Mouse (Mus musculus) intestine, embryonic 16.5 days (tissue): Measurements from ENCODE around the gene AC140267.1. TPM values are rescaled to one million over a fixed set of nuclear protein-coding genes. Genes with fewer than 3 reads are reported as not detected.
A peak's percentile ranks its signal among the peaks of the same experiment; 100 is the strongest.

Experiments used
- ATAC-seq: fragments of 200-750 bp; cut with Nextera tagmentation; 2 replicates; pipeline ENCODE4 v1.8.0; 2017; ENCODE audit warnings: moderate TSS enrichment, moderate library complexity
- H3K27ac ChIP-seq: fragments of 300-500 bp; sonication (generic); 2 replicates; pipeline ENCODE4 v1.5.1; 2014; ENCODE audit warnings: mild to moderate bottlenecking, low read length
- H3K27me3 ChIP-seq: fragments of 300-500 bp; sonication (generic); replicated peaks from 2 replicates; pipeline ENCODE4 v1.6.1; 2014; ENCODE audit warnings: low read length, control low read depth, mixed read lengths; ENCODE audit not compliant: control insufficient read depth, insufficient read depth
- H3K36me3 ChIP-seq: fragments of 300-500 bp; sonication (generic); 2 replicates; pipeline ENCODE4 v1.6.1; 2014; ENCODE audit warnings: low read length, control low read depth; ENCODE audit not compliant: control insufficient read depth, insufficient read depth
- H3K4me1 ChIP-seq: fragments of 300-500 bp; sonication (generic); 2 replicates; pipeline ENCODE4 v1.6.1; 2014; ENCODE audit warnings: low read length, control low read depth, mixed read lengths; ENCODE audit not compliant: control insufficient read depth, insufficient read depth
- H3K4me2 ChIP-seq: fragments of 300-500 bp; sonication (generic); 2 replicates; pipeline ENCODE4 v1.6.1; 2014; ENCODE audit warnings: low read depth, low read length, control low read depth
- H3K4me3 ChIP-seq: fragments of 300-500 bp; sonication (generic); 2 replicates; pipeline ENCODE4 v1.5.1; 2014; ENCODE audit warnings: mild to moderate bottlenecking, low read length
- H3K9ac ChIP-seq: fragments of 300-500 bp; sonication (generic); 2 replicates; pipeline ENCODE4 v1.6.1; 2014; ENCODE audit warnings: low read depth, low read length
- H3K9me3 ChIP-seq: fragments of 300-500 bp; sonication (generic); 2 replicates; pipeline ENCODE4 v1.6.1; 2016; ENCODE audit warnings: low read length, control low read depth; ENCODE audit not compliant: control insufficient read depth
- WGBS: fragments of 180-500 bp; shearing (Covaris S2); extraction: QIAGEN DNeasy Blood & Tissue Kit; methylation state at CpG from one replicate; pipeline ENCODE4 v1.1.7; 2014; 5-methylcytosine and 5-hydroxymethylcytosine counted together
- polyA plus RNA-seq: library from polyadenylated mRNA; unstranded; fragments of >200 nt; fragmentation: Nextera tagmentation; extraction: Ambion mirVana; gene quantifications from 2 replicates; pipeline ENCODE4 v1.2.1, GENCODE M21; 2015

The AC140267.1 gene
- polyA plus RNA-seq, 1 experiment from 2014 or later = 4.1 TPM

GRCm38 (mm10) chr15:80206057-80206565 is 29.5 kb upstream of the AC140267.1 start:
- H3K4me1 ChIP-seq = peaks cover 9% of the 10 kb centered on the region
- H3K9ac ChIP-seq = no peak overlapping the region
- no peaks in the 10 kb centered on the region for H3K27me3 ChIP-seq
- WGBS = 90% methylated on average over 3 of the region's 3 CpGs
- H3K27ac ChIP-seq = no peak overlapping the region
- ATAC-seq = no peak
- no peak overlapping the region for H3K4me2 ChIP-seq
- no peaks in the 10 kb centered on the region for H3K9me3 ChIP-seq
- 0 out of 2 replicates have a peak, but pooled peaks cover under 1% of the 10 kb centered on the region for H3K36me3 ChIP-seq
- H3K4me3 ChIP-seq = no peak overlapping the region

GRCm38 (mm10) chr15:80208446-80208845 is 27.2 kb upstream of the AC140267.1 start:
- Histone ChIP-seq H3K4me2 (no peak overlapping the region), H3K27me3 (no peaks in the 10 kb centered on the region), H3K27ac (no peak overlapping the region), H3K9me3 (no peaks in the 10 kb centered on the region), H3K4me1 (peaks cover 9% of the 10 kb centered on the region), H3K9ac (no peak overlapping the region), H3K4me3 (no peak overlapping the region), H3K36me3 (0 out of 2 replicates have a peak, but pooled peaks cover 8% of the 10 kb centered on the region)
- WGBS = 33% methylated on average over 4 of the region's 4 CpGs
- ATAC-seq = no peak

DNA sequence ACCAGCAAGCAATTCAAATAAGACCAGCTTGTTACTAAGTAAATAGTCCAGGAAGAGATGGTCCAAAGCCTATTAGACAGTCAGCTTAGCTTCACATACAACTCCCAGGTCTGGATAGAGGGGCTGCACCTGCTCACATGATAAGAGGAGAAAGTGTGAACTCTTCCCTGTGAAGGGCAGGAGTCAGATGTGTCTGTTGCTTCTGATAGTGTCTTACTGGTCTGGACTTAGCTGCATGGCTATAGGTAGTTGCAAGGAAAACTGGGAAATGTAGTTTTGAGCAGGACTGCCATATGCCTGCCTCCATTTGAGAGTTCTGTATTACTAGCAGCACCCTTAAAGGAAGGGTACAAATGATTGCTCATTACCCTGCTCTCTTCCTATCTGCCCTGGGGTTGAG is 21.9 kb upstream of the AC140267.1 start:
- no peak overlapping the region for H3K27ac ChIP-seq
- H3K36me3 ChIP-seq = 0 out of 2 replicates have a peak, but pooled peaks cover 8% of the 10 kb centered on the region
- H3K4me3 ChIP-seq = no peak overlapping the region
- H3K27me3 ChIP-seq = no peaks in the 10 kb centered on the region
- no peak overlapping the region for H3K9ac ChIP-seq
- no peak for ATAC-seq
- H3K9me3 ChIP-seq = no peaks in the 10 kb centered on the region
- peaks cover 2% of the 10 kb centered on the region; the same call in 1 of the 2 replicates for H3K4me1 ChIP-seq
- no peak overlapping the region for H3K4me2 ChIP-seq

DNA sequence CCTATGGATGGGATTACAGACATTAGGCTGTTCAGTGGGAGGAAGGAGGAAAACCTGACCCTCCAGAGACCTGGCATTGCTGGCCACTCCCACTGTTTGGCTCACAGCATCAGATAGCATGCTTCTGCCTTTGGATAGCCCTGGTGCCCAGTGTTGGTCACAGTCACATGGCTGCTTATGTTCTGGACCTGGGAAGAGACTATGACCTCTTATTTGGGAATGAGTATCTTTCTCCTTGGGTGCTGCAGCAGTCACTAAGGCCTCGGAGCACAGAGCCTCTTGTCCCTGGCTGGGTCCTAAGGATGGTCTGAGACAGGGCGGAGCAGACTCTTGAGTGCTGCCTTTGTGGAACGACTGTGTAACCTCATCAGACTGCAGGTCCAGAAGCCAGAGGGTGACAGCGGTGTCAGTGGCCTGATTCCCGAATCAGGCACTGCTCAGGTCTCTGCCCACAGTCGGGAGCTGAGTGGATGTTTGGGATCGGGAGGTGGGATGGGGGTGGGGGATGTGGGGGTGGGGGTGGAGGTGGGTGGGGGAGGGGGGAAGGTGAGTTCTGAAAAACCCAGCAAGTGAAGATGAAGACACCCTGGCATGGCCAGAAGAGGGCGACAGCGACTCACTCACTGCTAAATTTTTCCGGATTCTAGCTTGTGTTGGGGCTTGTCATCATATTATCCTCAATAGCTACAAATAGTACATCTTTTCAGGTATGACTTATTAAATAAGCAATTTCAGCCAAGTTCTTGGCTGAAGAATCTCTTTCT is 19.7 kb upstream of the AC140267.1 start:
- no peak overlapping the region for H3K9ac ChIP-seq
- no peak overlapping the region for H3K4me3 ChIP-seq
- 16% methylated on average over 10 of the region's 10 CpGs for WGBS
- H3K4me2 ChIP-seq = no peak overlapping the region
- H3K27ac ChIP-seq = no peak overlapping the region
- H3K27me3 ChIP-seq = no peaks in the 10 kb centered on the region
- no peak for ATAC-seq
- H3K4me1 ChIP-seq = peaks cover 8% of the 10 kb centered on the region
- H3K36me3 ChIP-seq = 0 out of 2 replicates have a peak, but pooled peaks cover 8% of the 10 kb centered on the region
- H3K9me3 ChIP-seq = no peaks in the 10 kb centered on the region

- Histone ChIP-seq H3K36me3 (0 out of 2 replicates have a peak, but pooled peaks cover 4% of the 10 kb centered on the region), H3K9me3 (no peaks in the 10 kb centered on the region), H3K9ac (no peak overlapping the region), H3K4me2 (no peak overlapping the region), H3K4me3 (no peak overlapping the region), H3K27ac (no peak overlapping the region), H3K27me3 (no peaks in the 10 kb centered on the region), H3K4me1 (peaks cover 8% of the 10 kb centered on the region)
- no peak for ATAC-seq
- WGBS = 58% methylated on average over 9 of the region's 9 CpGs
Measured at GRCm38 (mm10) chr15:80216480-80216820, 19.2 kb upstream of the AC140267.1 start.

DNA sequence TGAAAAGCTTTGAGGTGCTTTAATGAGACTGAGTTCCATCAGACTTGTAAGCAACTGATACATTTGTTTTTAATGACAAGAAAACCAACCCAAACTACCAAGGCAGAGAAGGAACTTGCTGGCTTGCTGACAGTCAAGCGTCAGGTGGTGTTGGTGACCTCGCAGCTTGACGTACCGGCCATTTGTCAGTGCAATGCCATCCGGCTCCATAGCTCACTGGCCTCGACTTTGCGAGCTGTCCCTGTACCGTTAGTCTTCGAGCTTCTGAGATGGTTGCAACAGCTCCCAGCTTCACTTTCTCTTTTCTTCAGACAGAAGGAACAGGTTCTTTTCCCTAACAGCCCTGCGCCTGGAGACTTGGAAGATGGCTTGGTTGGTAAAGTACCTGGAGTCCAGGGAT is 18.2 kb upstream of the AC140267.1 start:
- Histone ChIP-seq H3K27ac (no peak overlapping the region), H3K36me3 (no peaks in the 10 kb centered on the region), H3K9ac (no peak overlapping the region), H3K27me3 (no peaks in the 10 kb centered on the region), H3K4me2 (no peak overlapping the region), H3K4me3 (no peak overlapping the region), H3K9me3 (no peaks in the 10 kb centered on the region), H3K4me1 (peaks cover 8% of the 10 kb centered on the region)
- 90% methylated on average over 10 of the region's 10 CpGs for WGBS
- no peak for ATAC-seq

GRCm38 (mm10) chr15:80219211-80219610 is 16.4 kb upstream of the AC140267.1 start:
- Histone ChIP-seq H3K36me3 (no peaks in the 10 kb centered on the region), H3K4me3 (no peak overlapping the region), H3K27me3 (no peaks in the 10 kb centered on the region), H3K4me1 (peaks cover 8% of the 10 kb centered on the region), H3K9ac (peak overlapping the region; percentile 42; the same call in 1 of the 2 replicates), H3K9me3 (no peaks in the 10 kb centered on the region), H3K27ac (peak overlapping the region; percentile 33; the same call in 1 of the 2 replicates), H3K4me2 (peak overlapping the region; percentile 31)
- WGBS = 27% methylated on average over 14 of the region's 14 CpGs
- ATAC-seq = peak; percentile 62

GRCm38 (mm10) chr15:80219705-80220657 is 15.7 kb upstream of the AC140267.1 start:
- Histone ChIP-seq H3K4me3 (no peak overlapping the region), H3K4me1 (peaks cover 8% of the 10 kb centered on the region), H3K27ac (peak overlapping the region; percentile 33; the same call in 1 of the 2 replicates), H3K36me3 (no peaks in the 10 kb centered on the region), H3K27me3 (no peaks in the 10 kb centered on the region), H3K9me3 (no peaks in the 10 kb centered on the region), H3K9ac (peak overlapping the region; percentile 42; the same call in 1 of the 2 replicates), H3K4me2 (peak overlapping the region; percentile 31)
- no peak for ATAC-seq
- 65% methylated on average over 4 of the region's 4 CpGs for WGBS

DNA sequence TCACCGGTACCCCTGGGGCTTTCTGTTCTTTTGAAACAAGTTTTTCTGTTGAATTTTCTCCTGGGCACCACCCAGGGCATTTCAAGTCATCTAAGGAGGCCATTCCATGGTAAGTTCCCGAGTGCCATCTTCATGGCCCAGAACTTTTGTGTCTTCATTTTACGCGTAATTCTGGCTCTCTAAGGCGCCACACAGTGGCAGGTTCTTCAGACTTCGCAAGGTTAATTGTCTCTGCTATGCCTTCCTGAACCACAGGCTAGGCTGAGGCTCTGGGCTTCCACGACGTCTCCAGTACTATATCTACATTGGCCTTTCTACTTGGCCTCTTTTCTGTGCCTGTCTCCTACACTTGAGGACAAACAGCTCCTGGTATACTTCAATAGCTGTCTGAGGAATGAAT is 14.6 kb upstream of the AC140267.1 start:
- no peaks in the 10 kb centered on the region for H3K27me3 ChIP-seq
- no peak overlapping the region for H3K9ac ChIP-seq
- H3K4me2 ChIP-seq = no peak overlapping the region
- WGBS = 66% methylated on average over 8 of the region's 8 CpGs
- peaks cover 8% of the 10 kb centered on the region for H3K4me1 ChIP-seq
- H3K4me3 ChIP-seq = no peak overlapping the region
- no peaks in the 10 kb centered on the region for H3K36me3 ChIP-seq
- H3K9me3 ChIP-seq = no peaks in the 10 kb centered on the region
- no peak overlapping the region for H3K27ac ChIP-seq
- no peak for ATAC-seq
